Mouse (Mus musculus) thymus, adult 2 months (tissue): ENCODE data around the gene Dnajc7.

ENCODE experiments used
- CTCF ChIP-seq: fragments of 200-500 bp; IDR thresholded peaks from 2 replicates; pipeline ENCODE4 v1.5.1; 2012; ENCODE audit warnings: mild to moderate bottlenecking, control low read depth, low read length, moderate library complexity, borderline replicate concordance; ENCODE audit not compliant: control insufficient read depth, poor library complexity, insufficient read depth; ENCODE audit errors: extremely low read depth
- POLR2A ChIP-seq: fragments of 200-500 bp; IDR thresholded peaks from 2 replicates; pipeline ENCODE4 v1.6.1; 2012; ENCODE audit warnings: mild to moderate bottlenecking, low read length, control low read depth, moderate library complexity; ENCODE audit not compliant: control insufficient read depth, poor library complexity, insufficient read depth; ENCODE audit errors: extremely low read depth

DNA sequence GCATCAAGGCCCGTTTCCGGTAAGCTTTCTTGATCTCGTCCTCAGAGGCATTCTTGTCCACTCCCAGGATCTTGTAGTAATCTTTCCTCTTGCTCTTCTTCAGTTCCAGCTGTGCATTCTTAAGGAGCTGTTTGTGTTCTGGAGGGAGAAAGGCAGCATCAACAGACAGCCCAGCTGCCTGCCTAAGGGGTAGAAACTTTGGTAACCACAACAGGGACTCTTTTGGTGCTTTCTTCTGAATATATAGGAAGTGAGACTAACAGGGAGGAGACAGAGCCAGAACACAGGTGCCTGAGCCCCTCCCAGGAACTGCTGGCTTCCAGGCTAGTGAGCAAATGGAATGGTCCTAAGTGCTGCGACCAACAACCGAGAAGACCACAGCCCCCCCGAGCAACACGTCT is 35.4 kb downstream of the Dnajc7 start:
- no peak for TF ChIP-seq CTCF
- no peak for TF ChIP-seq POLR2A
